Mouse (Mus musculus) right cerebral cortex, postnatal 10 days (tissue): ENCODE results near the gene Smpdl3b.
"Not testable (repeated sequence)": the region's sequence is repeated elsewhere in the genome, so short reads cannot be mapped to it uniquely, and the experiment has no call there.

Source experiments
- DNase-seq, 2 experiments: peaks; one replicate each; pipeline ENCODE4 v3.0.0; 2021; ENCODE audit warnings: low spot score in 2 of 2

Smpdl3b gene

DNA sequence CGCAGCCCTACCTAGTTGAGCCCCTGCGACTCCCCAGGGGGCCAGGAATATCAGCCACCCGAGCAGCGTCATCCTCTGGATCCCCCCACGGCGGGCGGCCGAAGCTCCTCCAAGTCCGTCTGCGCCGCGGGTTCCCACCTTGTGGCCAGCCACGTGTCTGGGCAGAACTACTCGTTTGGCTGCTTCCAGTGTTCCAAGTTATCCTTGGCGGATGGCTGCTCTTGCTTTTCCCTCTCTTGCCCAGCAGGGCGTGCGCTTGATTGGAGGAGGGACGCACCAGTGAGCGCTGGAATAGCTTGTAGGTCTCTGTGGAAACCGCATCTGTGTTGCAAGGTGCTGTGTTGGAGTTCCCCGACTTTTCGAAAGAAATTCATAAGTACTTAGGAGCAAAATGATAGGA lies at the start of gene Smpdl3b:
TSS of gene Smpdl3b (minus strand) at position 279 of the 400 bp plus-strand sequence.
- DNase-seq, result peak; percentile 85 to 88

DNA sequence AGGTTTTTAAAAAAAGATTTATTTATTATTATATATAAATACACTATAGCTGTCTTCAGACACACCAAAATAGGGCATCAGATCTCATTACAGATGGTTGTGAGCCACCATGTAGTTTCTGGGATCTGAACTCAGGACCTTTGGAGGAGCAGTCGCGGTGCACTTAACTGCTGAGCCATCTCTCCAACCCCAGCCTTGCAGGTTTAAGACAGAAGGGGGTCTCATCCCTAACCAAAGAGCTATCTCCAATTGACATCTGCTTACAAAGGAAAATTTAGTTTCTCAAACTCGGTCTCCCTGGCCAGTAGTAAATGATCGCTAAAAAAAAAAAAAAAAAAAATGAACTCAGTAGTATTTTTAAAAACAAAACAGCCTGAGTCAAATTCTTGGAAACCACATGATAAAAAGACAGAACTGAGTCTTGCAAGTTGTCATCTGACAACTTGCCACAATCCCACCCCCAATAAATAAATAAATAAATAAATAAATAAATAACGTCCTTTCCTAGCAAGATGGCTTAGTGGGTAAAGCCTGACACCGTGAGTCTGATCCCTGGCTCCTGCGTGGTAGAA lies 49.7 kb upstream of the Smpdl3b start:
- no peak for DNase-seq

DNA sequence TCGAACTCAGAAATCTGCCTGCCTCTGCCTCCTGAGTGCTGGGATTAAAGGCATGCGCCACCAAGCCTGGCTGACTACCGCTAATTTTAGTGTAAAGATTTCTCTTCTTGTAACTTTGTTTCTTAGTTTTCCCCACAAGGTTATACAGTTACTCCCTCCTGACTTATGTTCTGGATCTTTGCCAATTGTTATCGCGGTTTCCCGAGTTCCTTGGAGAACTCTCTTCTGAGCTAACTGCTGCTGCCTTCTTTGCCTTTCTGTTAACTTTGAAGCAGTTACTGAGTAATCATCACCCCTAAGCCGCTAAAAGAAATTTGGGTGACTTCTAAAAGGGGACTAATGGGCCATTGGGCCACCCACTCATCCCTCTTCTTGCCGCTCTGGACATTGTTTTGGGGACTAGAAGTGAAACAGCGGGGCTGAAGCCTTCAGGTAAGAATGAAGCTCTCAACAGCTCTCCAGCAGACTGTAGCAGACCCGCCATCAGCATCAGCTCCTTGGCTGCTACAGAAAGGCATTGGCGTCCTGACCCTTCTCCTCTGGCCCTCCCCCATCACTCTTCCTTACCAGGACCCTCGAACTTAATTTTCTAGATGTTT lies 48.6 kb upstream of the Smpdl3b start:
- no peak for DNase-seq

DNA sequence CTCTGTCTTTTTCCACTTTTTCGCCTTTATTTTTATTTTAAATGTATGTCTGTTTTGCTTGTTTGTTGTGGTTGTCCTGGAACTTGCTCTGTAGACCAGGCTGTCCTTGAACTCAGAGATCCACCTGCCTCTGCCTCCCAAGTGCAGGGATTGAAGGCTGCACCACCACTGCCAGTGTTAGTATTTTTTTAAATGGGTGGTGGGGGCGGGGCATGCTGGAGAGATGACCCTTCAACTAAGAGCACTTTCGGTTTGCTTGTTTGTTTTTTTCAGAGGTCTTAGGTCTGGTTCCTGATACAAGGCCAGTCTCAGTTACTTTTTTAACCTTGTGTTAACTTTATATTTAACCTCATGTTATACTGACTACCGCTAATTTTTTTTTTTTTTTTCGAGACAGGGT lies 48.1 kb upstream of the Smpdl3b start:
- no peak for DNase-seq

DNA sequence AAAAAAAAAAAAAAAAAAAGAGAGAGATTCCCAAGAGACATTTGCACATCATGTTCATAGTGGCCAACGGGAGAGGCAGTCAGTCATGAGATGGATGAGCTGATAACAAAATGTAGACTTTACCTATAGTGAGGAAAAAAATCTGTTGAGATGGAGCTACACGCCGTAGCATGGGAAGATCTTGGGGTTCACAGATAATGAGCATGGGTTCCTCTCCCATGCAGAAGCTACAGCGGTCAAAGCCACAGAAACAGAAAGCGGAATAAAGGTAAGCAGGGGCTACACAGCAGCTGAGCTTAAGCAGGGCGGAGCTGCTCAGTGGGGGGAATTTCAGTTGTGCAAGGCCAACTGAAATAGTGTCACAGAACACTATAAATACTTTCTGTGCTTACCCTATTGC lies 47.3 kb upstream of the Smpdl3b start:
- no peak for DNase-seq

DNA sequence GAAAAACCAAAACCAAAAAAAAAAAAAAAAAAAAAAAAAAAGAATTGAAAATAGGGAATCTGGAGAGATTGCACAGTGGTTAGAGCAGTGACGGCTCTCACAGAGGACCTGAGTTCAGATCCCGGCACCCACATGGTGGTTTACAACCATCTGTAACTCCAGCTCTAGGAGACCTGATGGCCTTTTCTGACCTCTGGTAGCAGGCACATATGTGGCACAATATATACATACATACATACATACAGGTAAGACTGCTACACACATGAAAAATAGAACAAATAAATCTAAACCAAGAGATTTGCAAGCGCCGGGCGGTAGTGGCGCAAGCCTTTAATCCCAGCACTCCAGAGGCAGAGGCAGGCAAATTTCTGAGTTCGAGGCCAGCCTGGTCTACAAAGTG lies 46.8 kb upstream of the Smpdl3b start:
- no peak for DNase-seq

DNA sequence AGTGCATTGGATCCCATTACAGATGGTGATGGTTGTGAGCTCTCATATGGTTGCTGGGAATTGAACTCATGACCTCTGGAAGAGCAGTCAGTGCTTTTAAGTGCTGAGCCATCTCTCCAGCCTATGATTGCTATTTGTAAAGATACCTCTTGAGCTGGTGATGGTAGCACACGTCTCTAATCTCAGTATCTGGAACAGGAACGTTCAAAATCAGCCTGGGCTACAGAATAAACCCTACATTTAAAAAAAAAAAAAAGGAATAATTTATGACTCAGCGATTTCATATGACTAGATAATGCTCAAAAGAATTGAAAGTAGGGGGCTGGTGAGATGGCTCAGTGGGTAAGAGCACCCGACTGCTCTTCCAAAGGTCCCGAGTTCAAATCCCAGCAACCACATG lies 46.2 kb upstream of the Smpdl3b start:
- DNase-seq, result no peak

DNA sequence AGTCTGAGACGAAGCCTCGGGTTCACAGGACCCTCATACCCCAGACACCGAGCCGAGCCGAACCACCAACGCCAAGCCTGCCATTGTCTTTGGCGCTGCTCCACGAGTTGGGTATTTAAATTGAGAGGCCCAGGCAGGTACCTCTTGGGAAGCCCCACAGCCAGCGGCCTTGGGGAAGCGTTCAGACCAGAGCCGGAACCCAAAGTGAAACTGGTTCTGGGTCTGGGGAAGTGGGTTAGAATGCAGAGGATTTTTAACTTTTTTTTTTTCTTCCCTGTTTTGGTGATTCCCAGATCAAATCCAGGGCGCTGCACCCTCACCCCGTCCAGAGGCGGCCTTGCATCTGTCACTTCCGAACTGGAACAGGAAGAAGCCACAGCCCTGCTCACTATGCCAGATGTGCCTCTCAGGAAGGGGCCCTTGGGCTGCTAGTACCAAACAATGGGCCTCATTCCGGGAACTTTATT lies 45.2 kb upstream of the Smpdl3b start:
- DNase-seq, result no peak

DNA sequence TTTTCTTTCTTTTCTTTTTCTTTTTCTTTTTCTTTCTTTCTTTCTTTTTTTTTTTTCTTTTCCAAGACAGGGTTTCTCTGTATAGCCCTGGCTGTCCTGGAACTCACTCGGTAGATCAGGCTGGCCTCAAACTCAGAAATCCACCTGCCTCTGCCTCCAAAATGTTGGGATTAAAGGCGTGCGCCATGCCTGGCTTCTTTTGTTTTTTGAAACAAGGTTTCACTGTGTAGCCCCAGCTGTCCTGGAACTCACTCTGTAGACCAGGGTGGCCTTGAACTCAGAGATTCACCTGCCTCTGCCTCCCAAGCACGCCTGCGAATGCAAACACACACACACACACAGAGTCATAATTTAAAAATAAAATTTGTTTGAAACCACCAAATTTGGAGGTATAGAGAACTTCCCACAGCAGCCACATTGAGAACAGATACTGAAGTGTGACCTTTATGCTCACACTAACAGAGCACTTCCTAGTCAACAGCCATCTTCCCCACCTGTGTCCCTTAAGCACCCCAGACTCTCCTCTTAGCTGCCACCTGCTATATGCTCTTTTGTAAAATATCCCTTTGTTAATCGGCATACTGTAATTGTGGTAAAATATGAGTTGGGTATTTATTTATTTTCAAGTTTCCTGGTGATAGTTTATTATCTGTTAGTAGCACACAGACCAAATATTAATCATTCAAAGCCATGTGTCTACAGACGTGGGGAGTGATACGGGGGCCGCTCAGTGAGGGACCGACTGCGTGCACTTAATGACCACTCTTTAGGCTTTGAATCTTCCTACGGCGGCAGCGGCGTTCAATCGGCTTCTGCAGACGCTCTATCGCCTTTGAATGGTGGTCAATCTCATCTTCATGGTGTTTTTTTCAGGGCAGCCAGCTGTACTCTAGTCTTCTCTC lies 44.4 kb upstream of the Smpdl3b start:
- no peak for DNase-seq

DNA sequence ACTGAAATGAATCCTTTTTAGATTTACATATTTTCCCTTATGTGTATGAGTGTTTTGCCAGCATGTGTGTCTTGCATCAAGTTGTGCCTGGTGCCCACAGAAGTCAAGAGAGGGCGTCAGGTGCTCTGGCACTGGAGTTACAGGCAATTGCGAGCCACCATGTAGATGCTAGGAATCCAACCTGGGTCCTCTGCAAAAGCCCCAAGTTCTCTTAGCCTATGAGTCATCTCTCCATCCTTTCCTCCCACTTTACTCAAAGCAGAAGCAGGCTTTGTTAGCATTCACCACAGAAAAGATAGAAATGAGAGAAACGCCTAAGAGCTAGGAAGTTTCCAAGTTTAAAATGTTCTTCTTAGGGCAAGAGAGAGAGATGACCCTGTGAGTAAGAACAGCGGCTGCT lies 42.8 kb upstream of the Smpdl3b start:
- no peak for DNase-seq

DNA sequence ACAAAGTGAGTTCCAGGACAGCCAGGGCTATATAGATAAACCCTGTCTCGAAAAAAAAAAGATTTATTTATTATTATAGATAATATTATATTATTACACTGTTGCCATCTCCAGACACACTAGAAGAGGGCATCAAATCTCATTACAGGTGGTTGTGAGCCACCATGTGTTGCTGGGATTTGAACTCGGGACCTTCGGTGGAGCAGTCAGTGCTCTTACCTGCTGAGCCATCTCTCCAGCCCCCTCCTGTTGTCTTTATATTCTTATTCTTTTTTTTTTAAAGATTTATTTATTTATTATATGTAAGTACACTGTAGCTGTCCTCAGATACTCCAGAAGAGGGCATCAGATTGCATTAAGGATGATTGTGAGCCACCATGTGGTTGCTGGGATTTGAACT lies 41.6 kb upstream of the Smpdl3b start:
- not testable (repeated sequence) for DNase-seq

DNA sequence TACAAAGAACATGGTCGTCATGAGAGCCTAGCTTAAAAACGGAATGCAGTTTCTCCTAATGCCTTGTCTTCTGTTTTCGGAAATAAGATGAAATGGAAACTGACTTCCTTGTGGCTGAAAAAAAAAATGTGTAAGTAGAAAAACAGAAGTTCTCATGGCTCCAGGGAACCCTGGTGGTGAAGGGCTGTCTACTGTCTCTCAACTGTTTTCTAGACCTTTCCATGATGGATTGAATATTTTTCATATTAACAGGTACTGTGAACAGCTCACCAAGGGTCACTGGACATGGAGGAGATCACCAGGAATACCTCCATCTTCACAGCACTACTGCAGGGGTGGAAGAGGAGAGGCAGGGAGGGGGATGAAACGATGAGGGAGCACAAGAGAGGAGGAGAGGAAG lies 41.0 kb upstream of the Smpdl3b start:
- DNase-seq, result no peak

DNA sequence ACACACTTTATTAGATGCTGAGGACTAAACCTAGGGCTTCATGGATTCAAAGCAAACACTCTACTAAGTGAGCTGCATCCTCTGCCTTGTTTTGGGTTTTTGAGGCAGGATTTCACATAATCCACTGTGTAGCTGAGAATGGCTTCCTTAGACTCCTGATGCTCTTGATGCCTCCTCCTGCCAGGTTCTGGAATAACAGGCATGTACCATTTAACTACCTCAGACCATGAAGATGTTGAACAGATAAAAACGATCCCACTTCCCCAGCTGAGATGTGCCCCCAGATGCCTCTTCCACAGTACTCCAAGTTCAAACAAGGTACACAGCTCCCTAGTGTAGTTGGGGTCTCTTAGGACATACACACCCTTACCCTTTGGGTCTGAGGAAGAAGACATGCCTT lies 40.4 kb upstream of the Smpdl3b start:
- DNase-seq, result no peak

DNA sequence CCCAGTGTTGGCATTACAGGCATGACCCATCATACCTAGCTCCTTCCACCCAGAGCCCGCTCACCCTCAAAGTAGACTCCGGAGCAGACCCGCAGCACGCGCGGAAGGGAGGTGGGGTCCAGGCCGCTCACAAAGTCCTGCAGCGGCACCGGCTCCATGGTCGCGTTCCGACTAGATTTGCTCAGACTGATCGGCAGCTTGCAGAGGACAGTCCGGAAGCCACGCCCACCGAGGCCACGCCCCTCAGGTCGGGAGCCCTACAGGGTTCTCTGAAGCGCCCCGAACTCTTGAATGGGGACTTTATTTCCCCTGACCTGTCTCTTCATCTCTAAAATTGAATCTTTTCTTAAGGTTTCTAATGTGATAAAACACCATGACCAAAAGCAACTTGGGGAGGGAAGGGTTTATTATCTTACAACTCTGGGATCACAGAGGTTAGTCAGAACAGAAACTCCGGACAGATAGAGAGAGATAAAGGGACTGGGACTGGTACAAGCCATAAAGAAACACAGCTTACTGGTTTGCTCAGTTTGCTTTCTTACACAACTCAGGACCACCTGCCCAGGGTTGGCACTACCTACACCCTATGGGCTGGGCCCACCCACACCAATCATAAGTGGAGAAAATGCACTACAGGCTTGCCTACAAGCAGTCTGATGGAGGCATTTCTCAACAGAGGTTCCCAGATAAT lies 39.3 kb upstream of the Smpdl3b start, which contains the start of gene Themis2:
TSS of gene Themis2 (minus strand) at position 192 of the 691 bp plus-strand sequence.
- DNase-seq, result peak; percentile 47 to 65

DNA sequence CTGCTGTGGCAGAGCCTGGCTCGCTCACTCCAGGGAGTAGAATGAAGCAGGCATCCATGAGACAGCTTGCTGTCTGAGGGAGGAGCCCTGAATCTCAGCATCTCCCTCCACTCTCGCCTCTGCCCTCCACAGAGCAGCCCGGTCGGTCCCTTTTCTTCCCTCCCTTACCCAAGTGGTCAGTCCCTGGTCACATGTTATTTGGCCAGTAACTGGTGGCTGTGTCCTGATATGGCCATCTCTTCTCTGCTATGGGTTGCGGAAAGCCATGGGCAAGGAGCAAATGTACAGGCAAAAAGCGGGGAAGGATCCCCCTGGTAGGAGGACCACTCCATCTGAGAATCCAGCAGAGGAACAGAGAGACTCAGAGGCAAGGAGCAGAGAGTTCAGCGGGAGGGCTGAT lies 38.1 kb upstream of the Smpdl3b start:
- no peak for DNase-seq

DNA sequence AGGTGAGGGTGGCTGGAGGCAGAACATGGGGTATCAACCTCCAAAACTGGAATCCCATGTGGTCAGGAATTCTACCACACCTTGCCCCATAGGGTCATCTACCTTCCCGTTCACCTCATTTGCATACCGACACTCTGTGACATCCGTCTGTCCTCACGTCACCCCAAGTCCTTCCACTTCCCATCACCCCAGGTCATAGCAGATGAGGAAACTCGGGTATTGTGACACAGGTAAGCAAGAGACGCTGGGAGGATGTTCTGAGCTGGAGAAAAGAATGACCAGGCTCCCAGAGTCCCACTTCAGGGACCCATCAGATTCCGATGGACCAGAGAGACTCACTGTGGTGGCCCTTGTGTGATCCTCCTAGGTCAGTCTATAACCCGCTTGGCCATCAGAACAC lies 37.7 kb upstream of the Smpdl3b start:
- DNase-seq, result no peak

DNA sequence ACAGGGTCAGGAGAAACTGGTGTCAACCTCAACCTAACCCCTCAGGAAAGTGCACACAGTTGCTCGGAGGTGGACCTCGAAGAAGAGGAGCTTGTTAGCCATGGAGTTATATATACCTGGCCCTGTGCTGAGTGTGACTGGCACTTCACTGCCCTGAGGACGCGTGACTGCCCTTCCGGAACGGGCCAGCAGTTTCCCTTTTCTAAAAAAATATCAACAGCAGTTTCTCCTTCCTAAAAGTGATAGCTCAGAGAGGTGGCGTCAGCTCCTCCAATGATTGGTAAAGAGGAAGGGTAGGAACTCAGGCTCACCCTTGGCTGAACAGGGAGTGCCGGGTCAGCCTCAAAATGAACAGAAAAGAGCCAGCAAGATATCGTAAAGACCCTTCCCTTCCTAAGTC lies 37.0 kb upstream of the Smpdl3b start:
- no peak for DNase-seq

DNA sequence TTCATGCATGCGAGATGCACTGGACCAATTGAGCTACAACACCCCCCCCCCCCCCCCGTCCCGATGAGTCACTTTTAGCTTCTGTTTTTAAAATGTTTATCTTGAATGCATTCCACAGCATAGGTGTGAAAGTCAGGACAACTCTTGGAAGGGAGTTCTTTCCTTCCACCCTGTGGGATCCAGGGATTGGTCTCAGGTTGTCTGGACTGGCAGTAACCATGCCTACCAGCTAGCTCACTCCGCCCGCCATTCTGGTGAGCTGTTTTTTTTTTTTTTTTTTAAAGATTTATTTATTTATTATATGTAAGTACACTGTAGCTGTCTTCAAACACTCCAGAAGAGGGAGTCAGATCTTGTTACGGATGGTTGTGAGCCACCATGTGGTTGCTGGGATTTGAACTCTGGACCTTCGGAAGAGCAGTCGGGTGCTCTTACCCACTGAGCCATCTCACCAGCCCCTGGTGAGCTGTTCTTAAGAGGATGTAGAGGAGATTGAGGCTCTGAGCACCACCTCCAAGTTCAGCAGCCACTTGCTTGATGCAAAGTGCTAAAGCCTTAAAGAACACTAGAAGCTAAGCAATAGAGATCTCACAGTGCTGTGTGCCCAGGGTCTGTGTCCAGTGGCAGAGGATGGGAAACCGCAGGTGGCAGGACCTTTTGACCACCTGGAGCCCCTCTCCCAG lies 36.4 kb upstream of the Smpdl3b start:
- not testable (repeated sequence) for DNase-seq

DNA sequence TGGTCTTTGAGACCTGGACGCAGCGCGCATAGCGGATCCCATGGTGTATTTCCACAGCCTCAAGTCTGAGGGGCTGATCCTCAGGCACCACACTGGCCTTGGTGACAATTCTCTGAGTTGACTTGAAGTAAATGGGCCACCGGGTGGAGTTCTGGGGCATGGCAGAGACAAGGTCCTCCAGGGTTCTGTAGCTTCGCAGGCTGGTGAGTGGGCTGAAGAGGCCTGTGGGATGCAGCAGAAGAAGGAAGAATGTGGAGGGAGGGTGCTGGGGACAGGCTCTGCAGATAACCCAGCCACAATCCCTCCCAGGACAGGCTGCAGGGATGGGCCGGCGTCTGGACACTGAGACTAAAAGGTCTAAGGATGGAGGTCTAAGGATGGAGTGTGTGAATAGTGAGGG lies 32.7 kb upstream of the Smpdl3b start:
- no peak for DNase-seq

DNA sequence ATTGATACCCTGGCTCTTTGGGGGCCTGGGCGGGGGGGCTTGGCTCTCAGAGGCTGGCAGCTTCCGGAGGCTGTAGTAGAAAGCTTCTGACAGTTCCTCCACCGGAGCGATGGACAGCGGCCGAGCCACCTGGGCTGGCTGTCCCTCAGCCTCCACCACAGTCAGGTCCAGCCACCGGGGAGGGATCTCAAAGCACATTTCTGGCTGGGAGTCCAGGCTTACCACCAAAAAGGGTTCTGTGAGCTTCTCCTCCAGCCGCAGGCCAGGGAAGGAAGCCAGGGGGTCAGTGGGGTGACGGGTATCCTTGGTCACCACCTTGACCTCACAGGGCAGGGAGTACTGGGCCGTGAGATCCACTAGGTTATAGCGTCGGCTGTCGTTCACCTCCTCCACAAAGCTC lies 28.2 kb upstream of the Smpdl3b start:
- DNase-seq, result no peak

DNA sequence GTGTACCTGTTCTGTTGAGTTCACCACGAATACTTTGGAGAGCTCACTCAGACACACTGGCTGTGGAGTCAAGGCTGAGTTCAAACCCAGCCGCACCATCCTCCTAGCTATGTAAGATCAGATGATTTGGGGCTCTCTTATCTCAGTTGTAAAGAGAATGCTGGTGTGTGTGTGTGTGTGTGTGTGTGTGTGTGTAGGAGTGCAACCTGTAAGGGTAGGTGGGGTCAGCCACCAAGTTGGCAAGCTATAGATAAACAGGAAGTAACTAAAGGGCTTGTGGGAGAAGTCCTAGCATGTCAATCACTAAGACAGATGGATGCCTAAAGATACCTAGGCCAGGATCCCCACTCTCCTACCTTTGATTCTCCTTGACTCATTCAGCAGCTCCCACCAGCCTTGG lies 26.7 kb upstream of the Smpdl3b start:
- DNase-seq, result no peak

DNA sequence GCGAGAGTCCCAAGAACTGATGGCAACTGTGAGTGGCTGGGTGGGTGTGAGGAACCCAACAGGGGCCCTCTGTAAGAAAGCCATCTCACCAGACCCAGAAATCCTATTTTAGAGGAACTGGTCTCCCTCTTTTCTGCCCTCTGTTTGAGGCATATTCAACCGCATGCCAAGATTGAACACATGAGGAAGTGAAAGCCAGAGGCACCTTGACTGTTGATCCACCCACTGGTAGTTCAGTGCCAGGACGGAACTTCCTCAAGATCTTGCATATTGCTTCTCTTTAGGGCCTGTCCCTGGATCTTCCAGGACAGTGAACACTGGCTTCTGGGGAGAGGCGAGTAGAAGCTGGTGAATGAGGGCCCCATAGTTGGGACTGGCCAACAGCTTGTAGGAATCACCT lies 23.2 kb upstream of the Smpdl3b start:
- DNase-seq, result no peak
